Mouse (Mus musculus): ENCODE measurements around the gene Ppfibp1. TPM values are rescaled to one million over a fixed set of nuclear protein-coding genes. Genes with fewer than 3 reads are reported as not detected.

The Ppfibp1 gene
- polyA plus RNA-seq, 1 experiment from 2014 or later: 40.9 TPM

DNA sequence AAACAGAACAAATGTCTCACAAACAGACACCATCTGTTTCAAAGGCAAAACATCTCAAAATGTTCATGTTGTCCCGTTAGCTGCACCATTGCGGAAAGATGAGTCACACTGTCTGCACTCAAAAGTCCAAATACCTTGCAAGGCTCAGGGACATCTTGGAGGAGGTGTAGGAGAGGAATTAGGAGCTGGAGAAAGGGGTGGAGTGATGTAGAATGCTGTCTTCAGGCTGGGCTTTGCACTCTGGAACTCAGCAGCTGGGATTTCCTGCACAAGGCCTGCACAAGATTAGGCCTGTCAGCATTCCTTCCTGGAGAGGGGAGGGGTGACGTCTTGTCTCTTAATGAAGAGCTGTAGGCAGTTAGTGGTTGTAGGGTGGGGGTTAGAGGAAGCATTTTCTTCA lies 96.3 kb downstream of the Ppfibp1 start:
- Histone ChIP-seq H3K9me3 (no peaks in the 10 kb centered on the region), H3K27me3 (replicated peaks) (no peaks in the 10 kb centered on the region), H3K9ac (no peak overlapping the region), H3K4me3 (replicated peaks) (no peak overlapping the region), H3K27ac (no peak overlapping the region), H3K4me2 (no peak overlapping the region), H3K4me1 (peaks cover 3% of the 10 kb centered on the region; the same call in 1 of the 2 replicates), H3K36me3 (no peaks in the 10 kb centered on the region)
- ATAC-seq (ENCODE audit: insufficient read depth, low FRiP score, low read depth): no peak
- 60% methylated on average over 3 of the region's 3 CpGs for WGBS

DNA sequence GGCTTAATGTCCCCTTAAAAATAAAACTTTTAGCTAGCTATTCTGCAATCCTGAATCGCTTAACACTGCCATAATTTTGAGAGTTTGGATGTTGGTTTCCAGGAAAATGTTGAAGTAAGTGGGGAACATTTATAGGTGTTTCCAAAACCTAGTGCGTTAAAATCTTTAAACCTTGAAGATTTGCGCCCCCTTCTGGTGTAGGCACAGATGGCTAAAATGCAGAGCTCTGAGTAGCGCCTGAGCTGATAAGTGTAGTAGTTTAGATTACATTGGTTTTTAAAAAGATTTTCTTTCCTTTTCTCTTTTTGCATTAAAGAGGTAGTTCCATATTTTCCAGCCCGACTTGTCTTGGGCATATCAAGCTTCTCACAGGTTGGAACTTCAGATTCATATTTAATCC lies 105.9 kb downstream of the Ppfibp1 start:
- WGBS: 41% methylated on average over 5 of the region's 5 CpGs
- Histone ChIP-seq H3K4me3 (replicated peaks) (no peak overlapping the region), H3K36me3 (0 out of 2 replicates have a peak, but pooled peaks cover 11% of the 10 kb centered on the region), H3K27ac (no peak overlapping the region), H3K9me3 (no peaks in the 10 kb centered on the region), H3K9ac (no peak overlapping the region), H3K4me1 (no peaks in the 10 kb centered on the region), H3K27me3 (replicated peaks) (no peaks in the 10 kb centered on the region), H3K4me2 (no peak overlapping the region)
- no peak for ATAC-seq (ENCODE audit: insufficient read depth, low FRiP score, low read depth)

DNA sequence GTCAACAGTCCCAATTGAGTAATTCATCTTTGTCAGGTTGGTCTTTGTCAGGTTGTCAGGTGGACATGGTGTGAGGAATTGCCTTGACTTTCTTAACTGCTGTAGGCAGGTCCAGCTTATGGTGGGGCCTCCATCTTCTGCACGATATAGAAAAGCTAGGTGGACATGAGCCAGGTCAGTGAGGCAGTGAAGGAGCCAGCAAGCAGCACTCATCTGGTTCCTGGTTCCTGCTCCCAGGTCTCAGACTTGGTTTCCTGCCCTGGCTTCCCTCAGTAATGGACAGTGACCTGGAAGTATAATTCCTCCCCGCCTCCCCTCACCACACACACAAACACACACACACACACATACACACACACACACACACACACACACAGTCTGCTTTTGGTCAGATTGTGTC lies 107.1 kb downstream of the Ppfibp1 start:
- Histone ChIP-seq H3K4me1 (no peaks in the 10 kb centered on the region), H3K27me3 (replicated peaks) (no peaks in the 10 kb centered on the region), H3K4me3 (replicated peaks) (no peak overlapping the region), H3K4me2 (no peak overlapping the region), H3K9me3 (no peaks in the 10 kb centered on the region), H3K36me3 (0 out of 2 replicates have a peak, but pooled peaks cover 10% of the 10 kb centered on the region), H3K9ac (no peak overlapping the region), H3K27ac (no peak overlapping the region)
- ATAC-seq (ENCODE audit: insufficient read depth, low FRiP score, low read depth): no peak
- 89% methylated on average over 2 of the region's 2 CpGs for WGBS

DNA sequence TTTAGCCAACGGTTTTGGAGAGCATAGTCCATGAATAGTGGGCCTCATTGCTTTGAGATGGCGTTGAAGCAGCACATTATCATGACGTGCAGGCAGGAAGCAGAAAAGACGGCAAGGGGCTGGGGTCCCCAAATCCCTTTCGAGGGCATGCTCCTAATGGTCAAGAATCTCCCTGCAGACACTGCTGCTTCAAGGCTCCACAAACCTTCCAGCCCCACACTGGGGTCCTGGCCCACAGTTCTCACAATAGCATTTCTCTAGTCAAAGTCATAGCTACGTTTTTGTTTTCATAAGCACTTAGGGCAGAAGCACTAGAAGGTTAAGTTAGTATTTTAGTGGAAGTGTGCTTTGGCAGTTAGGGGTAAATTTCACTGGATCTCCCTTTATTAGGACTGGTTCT lies 107.6 kb downstream of the Ppfibp1 start:
- Histone ChIP-seq H3K27ac (no peak overlapping the region), H3K4me2 (no peak overlapping the region), H3K9me3 (no peaks in the 10 kb centered on the region), H3K9ac (no peak overlapping the region), H3K4me1 (no peaks in the 10 kb centered on the region), H3K4me3 (replicated peaks) (no peak overlapping the region), H3K36me3 (0 out of 2 replicates have a peak, but pooled peaks cover 6% of the 10 kb centered on the region), H3K27me3 (replicated peaks) (no peaks in the 10 kb centered on the region)
- no peak for ATAC-seq (ENCODE audit: insufficient read depth, low FRiP score, low read depth)
- WGBS: 89% methylated on average over 6 of the region's 6 CpGs

DNA sequence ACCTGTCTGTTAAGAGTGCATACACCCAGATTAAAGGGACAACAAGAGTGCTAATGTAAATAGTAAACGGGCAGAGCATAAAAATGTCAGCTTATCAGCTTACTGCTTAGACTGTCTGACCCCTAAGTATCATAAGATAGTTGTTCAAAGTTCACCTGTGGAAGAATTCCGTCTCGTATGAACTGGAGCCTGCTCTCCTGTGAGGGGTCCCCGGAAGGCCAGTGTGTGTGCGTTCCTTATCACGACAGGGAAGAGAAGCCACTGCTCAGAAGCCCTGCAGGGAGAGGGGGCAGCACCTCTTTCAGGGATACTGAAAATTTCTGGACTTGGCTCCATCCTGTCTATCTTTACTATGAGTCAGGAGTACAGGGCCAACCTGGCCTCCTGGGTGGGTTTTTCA lies 108.7 kb downstream of the Ppfibp1 start:
- Histone ChIP-seq H3K27ac (no peak overlapping the region), H3K36me3 (0 out of 2 replicates have a peak, but pooled peaks cover 17% of the 10 kb centered on the region), H3K27me3 (replicated peaks) (no peaks in the 10 kb centered on the region), H3K4me3 (replicated peaks) (no peak overlapping the region), H3K9me3 (no peaks in the 10 kb centered on the region), H3K4me2 (no peak overlapping the region), H3K9ac (no peak overlapping the region), H3K4me1 (no peaks in the 10 kb centered on the region)
- WGBS: 68% methylated on average over 6 of the region's 6 CpGs
- ATAC-seq (ENCODE audit: insufficient read depth, low FRiP score, low read depth): no peak

DNA sequence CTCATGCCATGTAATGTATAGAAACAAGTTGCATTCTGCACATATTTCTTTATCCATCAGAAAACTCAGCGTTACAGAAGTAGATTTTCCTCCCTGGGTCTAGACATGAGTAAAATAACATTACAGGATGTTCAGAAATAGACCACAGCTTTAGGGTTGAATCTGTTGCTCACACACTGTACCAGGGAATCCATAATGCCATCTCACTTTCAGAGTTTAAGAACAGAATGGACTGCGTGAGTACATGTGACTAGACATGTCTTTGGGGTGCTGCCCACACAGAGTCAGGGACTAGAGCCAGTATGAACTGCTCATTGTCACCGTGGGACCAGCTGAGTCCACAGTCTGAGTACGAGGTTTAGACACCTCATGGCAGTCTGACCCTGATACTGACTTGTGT lies 110.4 kb downstream of the Ppfibp1 start:
- no peak for ATAC-seq (ENCODE audit: insufficient read depth, low FRiP score, low read depth)

DNA sequence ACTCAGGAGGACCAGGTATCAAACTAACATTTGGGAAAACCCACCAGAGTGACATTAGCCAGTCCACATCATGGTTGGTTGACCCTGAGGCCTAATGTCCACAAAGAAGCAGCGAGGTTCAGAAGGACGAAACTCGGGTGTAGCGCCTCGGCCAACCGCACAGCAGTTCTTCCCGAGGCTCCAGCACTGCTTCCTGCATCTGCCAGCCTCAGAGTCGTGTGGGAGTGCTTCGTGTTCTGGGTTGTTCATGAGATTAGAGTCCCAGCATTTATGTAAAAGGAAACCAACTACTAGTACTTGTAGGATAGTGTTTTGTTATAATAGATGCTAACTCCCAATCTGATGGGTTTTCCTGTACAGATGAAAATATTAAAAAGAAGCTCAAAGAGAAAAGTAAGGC lies 111.0 kb downstream of the Ppfibp1 start:
- H3K9ac ChIP-seq: no peak overlapping the region
- WGBS: 80% methylated on average over 9 of the region's 9 CpGs
- no peak overlapping the region for H3K4me2 ChIP-seq
- no peak overlapping the region for H3K4me3 ChIP-seq (replicated peaks)
- H3K27me3 ChIP-seq (replicated peaks): no peaks in the 10 kb centered on the region
- peaks cover 28% of the 10 kb centered on the region; the same call in 1 of the 2 replicates for H3K36me3 ChIP-seq
- no peak for ATAC-seq (ENCODE audit: insufficient read depth, low FRiP score, low read depth)
- no peak overlapping the region for H3K27ac ChIP-seq
- no peaks in the 10 kb centered on the region for H3K4me1 ChIP-seq
- H3K9me3 ChIP-seq: no peaks in the 10 kb centered on the region

More for the DNA sequence above, 110.4 kb downstream of the Ppfibp1 start:
- Histone ChIP-seq H3K4me3 (replicated peaks) (no peak overlapping the region), H3K36me3 (peaks cover 23% of the 10 kb centered on the region; the same call in 1 of the 2 replicates), H3K4me1 (no peaks in the 10 kb centered on the region), H3K9ac (no peak overlapping the region), H3K9me3 (no peaks in the 10 kb centered on the region), H3K4me2 (no peak overlapping the region), H3K27me3 (replicated peaks) (no peaks in the 10 kb centered on the region), H3K27ac (no peak overlapping the region)
- WGBS: 91% methylated on average over 4 of the region's 4 CpGs

DNA sequence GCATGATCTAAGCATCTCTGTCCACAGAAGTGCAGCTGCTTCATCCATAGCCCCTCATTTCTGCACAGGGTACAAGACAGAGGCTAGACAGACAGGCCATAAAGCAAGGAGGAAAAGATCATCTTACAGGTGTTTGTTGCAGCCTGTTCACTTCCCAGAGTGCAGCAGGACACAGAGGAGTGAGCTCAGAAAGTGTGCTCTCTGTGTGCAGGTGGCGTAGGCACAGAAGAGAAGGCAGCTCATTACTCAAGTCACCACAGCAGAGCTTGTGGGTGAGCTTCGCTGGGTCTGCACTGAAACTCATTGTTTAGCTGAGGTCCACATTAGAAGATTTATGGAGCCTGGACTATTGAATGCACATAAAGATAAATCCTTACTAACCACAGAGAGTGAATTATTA lies 111.5 kb downstream of the Ppfibp1 start:
- Histone ChIP-seq H3K27me3 (replicated peaks) (no peaks in the 10 kb centered on the region), H3K9ac (no peak overlapping the region), H3K36me3 (peaks cover 28% of the 10 kb centered on the region; the same call in 1 of the 2 replicates), H3K27ac (no peak overlapping the region), H3K4me1 (no peaks in the 10 kb centered on the region), H3K4me2 (no peak overlapping the region), H3K4me3 (replicated peaks) (no peak overlapping the region), H3K9me3 (no peaks in the 10 kb centered on the region)
- ATAC-seq (ENCODE audit: insufficient read depth, low FRiP score, low read depth): no peak
- 59% methylated on average over 2 of the region's 2 CpGs for WGBS

DNA sequence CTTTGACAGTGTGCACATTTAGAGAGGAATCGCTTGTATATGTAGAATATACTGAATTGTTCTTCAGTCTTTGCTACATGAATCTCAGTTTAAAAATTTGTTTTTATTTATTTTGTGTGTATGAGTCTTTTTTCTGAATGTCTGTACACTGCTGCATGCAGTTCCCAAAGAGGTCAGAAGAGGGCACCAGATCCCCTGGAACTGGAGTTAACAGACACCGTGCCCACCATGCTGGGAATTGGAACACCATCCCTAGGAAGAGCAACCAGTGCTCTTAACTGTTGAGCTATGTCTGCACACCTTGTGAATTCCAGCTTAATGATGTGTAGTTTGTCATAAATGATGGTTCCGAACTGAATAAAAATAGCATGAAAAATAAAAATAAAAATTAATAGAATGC lies 119.9 kb downstream of the Ppfibp1 start:
- H3K9me3 ChIP-seq: no peaks in the 10 kb centered on the region
- no peak overlapping the region for H3K27ac ChIP-seq
- H3K4me3 ChIP-seq (replicated peaks): no peak overlapping the region
- H3K4me2 ChIP-seq: no peak overlapping the region
- no peaks in the 10 kb centered on the region for H3K27me3 ChIP-seq (replicated peaks)
- no peak for ATAC-seq (ENCODE audit: insufficient read depth, low FRiP score, low read depth)
- no peaks in the 10 kb centered on the region for H3K4me1 ChIP-seq
- H3K36me3 ChIP-seq: peaks cover 16% of the 10 kb centered on the region; the same call in 1 of the 2 replicates
- WGBS: 67% methylated on average over 3 of the region's 3 CpGs
- H3K9ac ChIP-seq: no peak overlapping the region

DNA sequence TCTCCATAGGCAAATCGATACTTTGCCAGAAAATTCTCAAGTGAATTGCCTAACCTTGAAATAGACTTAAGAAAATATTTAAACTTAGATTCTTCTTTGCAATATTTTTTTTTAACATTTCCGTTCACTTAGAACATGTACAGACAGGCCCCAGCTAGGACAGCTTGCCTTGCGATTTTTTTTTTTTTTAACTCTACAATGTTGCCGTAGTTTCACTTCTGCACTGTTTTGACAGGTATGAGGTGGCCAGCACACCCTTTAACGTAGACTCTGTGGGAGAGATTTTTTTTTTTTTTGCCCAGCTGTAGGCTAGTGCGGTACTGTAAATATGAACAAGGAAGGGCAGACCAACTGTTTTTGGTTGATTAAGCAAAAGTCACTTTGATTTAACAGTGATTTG lies 122.1 kb downstream of the Ppfibp1 start:
- Histone ChIP-seq H3K9me3 (no peaks in the 10 kb centered on the region), H3K27ac (no peak overlapping the region), H3K27me3 (replicated peaks) (no peaks in the 10 kb centered on the region), H3K4me2 (no peak overlapping the region), H3K4me1 (no peaks in the 10 kb centered on the region), H3K4me3 (replicated peaks) (no peak overlapping the region), H3K36me3 (peaks cover 17% of the 10 kb centered on the region; the same call in 1 of the 2 replicates), H3K9ac (no peak overlapping the region)
- no peak for ATAC-seq (ENCODE audit: insufficient read depth, low FRiP score, low read depth)
- WGBS: 65% methylated on average over 6 of the region's 6 CpGs

DNA sequence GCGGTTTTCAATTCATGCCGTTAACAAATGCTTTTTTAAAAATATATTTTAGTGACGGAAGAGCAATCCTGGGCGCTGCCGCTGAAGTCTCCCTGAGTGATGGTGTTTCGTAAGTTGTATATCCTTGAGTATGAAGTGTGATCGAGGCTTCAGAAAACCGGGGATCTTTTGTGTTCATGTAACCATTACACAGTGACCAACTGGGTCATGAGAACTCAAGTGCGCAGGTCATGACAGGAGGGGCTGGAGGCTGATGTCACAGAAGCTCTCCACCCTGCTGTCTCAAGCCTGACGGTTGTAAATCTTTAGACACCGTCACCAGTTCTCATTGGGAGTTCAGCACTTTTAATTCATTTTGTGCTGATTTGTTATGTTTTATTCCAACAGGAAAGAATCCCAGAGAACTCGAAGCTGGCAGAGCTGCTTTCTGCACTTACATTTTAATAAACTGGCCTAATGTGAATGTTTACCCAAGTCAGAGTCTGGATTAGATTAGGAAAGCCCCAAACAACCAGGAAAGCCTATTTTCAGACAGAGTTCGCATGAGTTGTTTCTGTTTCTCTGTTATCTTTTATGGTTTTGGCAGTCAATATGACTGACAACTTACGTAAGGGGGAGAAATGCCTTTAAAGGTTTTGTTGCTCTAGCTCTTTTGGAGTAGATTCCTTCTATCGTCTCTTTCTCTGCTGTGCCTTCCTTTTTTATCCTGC lies 122.7 kb downstream of the Ppfibp1 start:
- no peak for ATAC-seq (ENCODE audit: insufficient read depth, low FRiP score, low read depth)
- WGBS: 79% methylated on average over 15 of the region's 15 CpGs
- Histone ChIP-seq H3K27me3 (replicated peaks) (no peaks in the 10 kb centered on the region), H3K9me3 (no peaks in the 10 kb centered on the region), H3K36me3 (peaks cover 17% of the 10 kb centered on the region; the same call in 1 of the 2 replicates), H3K9ac (no peak overlapping the region), H3K27ac (no peak overlapping the region), H3K4me2 (no peak overlapping the region), H3K4me3 (replicated peaks) (no peak overlapping the region), H3K4me1 (no peaks in the 10 kb centered on the region)

DNA sequence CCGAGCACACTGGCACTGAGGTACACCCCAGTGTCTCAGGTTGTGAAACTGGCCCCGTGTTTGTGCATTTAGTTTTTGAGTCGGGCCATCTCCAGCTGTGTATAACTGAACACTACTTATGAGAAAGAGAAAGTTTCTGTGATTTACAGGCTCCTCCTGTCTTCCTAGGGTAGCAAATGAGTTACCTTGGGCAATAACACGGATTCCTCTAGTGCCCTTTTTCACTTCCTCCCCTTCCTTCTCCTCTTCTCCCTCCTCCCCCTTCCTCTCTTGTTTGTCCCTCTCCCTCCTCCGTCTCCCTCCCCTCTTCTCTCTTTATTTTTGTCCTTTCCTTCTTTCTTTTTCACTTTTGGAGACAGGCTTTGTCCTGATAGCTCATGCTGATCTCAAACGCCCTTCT lies 123.3 kb downstream of the Ppfibp1 start:
- Histone ChIP-seq H3K9me3 (no peaks in the 10 kb centered on the region), H3K36me3 (peaks cover 14% of the 10 kb centered on the region; the same call in 1 of the 2 replicates), H3K4me3 (replicated peaks) (no peak overlapping the region), H3K27ac (no peak overlapping the region), H3K27me3 (replicated peaks) (no peaks in the 10 kb centered on the region), H3K9ac (no peak overlapping the region), H3K4me2 (no peak overlapping the region), H3K4me1 (no peaks in the 10 kb centered on the region)
- 72% methylated on average over 6 of the region's 6 CpGs for WGBS
- no peak for ATAC-seq (ENCODE audit: insufficient read depth, low FRiP score, low read depth)
